Mouse (Mus musculus) gastrocnemius, postnatal 14 days (tissue): ENCODE measurements around the gene Zfp281. TPM values are rescaled to one million over a fixed set of nuclear protein-coding genes. Genes with fewer than 3 reads are reported as not detected.
A peak's percentile ranks its signal among the peaks of the same experiment; 100 is the strongest.

Experiments
- DNase-seq: peaks from one replicate; pipeline ENCODE4 v3.0.0; 2021; ENCODE audit warnings: mixed read lengths
- intact Hi-C: fragments of 180-260 bp; cut with DNase I; formaldehyde crosslinking; loops from one replicate; pipeline ENCODE4 v1.15.1; 2025; ENCODE audit warnings: low total_unique reads
- long read RNA-seq, 2 experiments: library from polyadenylated mRNA; stranded (forward); transcript quantifications; one replicate each; pipeline ENCODE4 v2.0.0; 2021
- total RNA-seq, 2 experiments: library from RNA; stranded (reverse); gene quantifications; 2 replicates each; pipeline ENCODE4 v1.2.3; 2021

The Zfp281 gene
- total RNA-seq: 1 to 10 TPM; 7.7 to 7.9 TPM
- long read RNA-seq, experiment 1, full-length matches to known transcripts: 8 of 10 reads
- long read RNA-seq, experiment 1, partial matches to known transcripts: 0 of 10 reads
- long read RNA-seq, experiment 1, other reads (novel, unspliced or antisense): 2 of 10 reads
- long read RNA-seq, experiment 2, full-length matches to known transcripts: 12 of 12 reads
- long read RNA-seq, experiment 2, partial matches to known transcripts: 0 of 12 reads
- long read RNA-seq, experiment 2, other reads (novel, unspliced or antisense): 0 of 12 reads

- peak; percentile 98 for DNase-seq
- intact Hi-C loops: no loop called here
These were observed at the start of gene Zfp281 for GRCm38 (mm10) chr1:136624146-136625018. TSS of gene Zfp281 (plus strand) at chr1:136624901.

GRCm38 (mm10) chr1:136577890-136578663 is 46.6 kb upstream of the Zfp281 start:
- no peak for DNase-seq
- intact Hi-C loops: no loop called here

DNA sequence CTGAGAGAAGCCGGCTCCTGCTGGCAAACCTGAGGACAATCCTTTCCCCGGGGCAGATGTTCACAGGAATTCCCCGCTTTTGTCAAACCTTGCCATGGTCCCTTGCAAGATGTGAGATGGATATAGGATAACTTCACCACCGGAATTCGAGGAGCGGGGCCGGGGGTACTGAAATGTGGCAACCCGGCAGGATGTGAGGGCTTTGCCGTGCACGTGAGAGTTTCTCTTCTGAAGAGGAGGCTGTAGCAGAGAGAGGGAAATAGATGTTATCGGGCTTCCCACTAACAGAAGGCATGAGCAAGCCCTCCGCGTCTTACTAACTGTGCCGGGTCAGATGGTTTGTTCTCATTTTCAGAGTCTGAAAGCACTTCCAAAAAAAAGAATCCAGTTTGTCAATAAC is 45.3 kb upstream of the Zfp281 start:
- DNase-seq: no peak
- intact Hi-C loops: no loop called here

GRCm38 (mm10) chr1:136580266-136580665 is 44.4 kb upstream of the Zfp281 start:
- intact Hi-C loops: no loop called here
- DNase-seq: no peak

GRCm38 (mm10) chr1:136581841-136582240 is 42.9 kb upstream of the Zfp281 start:
- no peak for DNase-seq
- intact Hi-C loops: no loop called here

- intact Hi-C loops: no loop called here
- no peak for DNase-seq
These were observed 36.8 kb upstream of the Zfp281 start for GRCm38 (mm10) chr1:136587761-136588405.

GRCm38 (mm10) chr1:136588908-136589307 is 35.8 kb upstream of the Zfp281 start:
- DNase-seq: no peak
- intact Hi-C loops: no loop called here

GRCm38 (mm10) chr1:136592741-136593140 is 32.0 kb upstream of the Zfp281 start:
- no peak for DNase-seq
- intact Hi-C loops: no loop called here

DNA sequence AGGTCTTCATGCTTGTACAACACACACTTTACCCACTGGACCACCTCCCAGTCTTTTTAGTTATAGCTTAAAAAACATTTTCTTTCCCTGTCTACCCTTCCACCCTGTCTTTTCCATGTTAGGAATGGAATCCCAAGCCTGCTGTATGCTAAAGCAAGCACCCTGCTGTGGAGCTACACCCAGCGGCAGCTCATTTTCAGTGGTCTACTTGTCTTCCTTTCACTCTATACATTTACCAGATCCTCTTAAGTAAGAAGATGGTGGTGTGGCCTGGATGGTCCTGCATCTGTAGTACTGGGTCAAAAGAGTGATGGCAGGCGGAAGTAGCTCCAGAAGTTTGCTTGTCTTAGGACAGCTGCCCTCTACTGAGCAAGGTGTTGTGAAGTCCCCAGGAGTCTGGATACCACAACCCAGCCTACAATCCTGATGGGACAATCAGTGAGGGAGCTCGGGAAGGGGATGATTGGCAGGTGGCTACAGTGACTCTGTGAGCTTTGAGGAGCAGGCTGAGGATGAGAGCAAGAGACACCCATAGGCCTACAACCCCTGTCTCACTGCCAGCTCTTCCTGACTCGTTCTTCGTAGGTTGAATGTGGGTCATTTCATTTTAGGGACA is 30.4 kb upstream of the Zfp281 start:
- intact Hi-C loops: no loop called here
- DNase-seq: no peak

DNA sequence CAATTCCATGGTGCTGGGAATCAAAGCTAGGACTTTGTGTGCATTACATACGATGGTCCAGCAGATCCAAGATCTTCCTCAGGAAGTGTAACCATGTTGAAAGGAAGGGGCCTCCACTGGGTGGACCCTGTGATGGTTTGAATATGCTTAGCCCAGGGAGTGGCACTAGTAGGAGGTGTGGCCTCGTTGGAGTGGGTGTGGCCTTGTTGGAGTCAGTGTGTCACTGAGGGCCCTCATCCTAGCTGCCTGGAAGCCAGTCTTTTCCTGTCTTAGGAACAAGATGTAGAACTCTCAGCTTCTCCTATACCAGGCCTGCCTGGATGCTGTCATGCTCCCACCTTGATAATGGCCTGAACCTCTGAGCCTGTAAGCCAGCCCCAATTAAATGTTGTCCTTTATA is 27.9 kb upstream of the Zfp281 start:
- no peak for DNase-seq
- intact Hi-C loops: no loop called here

DNA sequence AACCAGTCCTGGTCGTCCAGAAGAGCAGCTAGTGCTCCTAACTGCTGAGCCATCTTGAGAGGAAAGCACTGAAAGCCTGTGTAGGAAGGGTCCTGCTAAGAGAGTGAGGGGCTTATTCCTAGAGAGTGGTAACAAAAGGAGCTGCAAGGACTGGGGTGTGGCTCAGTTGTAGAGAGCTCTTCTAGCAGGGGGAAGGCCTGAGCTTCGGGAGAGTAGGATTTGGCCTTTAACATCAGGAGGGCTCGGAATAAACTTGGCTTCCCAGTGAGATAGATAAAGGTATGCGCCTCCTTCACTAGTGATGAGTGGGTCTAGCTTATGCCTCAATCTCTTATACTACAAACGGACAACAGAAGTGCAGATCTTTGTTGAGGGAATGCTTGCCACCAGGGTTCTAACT is 26.4 kb upstream of the Zfp281 start:
- intact Hi-C loops: no loop called here
- no peak for DNase-seq

DNA sequence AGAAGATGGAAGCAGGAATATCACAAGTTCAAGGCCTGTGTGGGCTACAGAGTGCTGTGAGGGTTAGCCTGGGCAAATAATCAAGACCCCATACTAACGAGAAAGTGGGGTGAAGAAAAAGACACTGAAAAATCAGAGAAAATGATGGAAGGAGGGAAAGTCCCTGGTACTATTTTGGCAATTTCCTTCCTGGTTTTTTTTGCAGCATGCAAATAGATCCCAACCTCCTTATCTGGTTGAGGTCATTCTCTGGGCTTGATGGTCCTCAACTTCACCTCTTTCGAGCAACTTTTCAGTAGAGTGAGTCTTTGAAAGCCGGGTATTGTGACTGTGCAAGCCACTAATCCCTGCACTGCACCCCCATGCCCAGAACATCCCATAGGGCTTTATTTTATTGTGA is 24.6 kb upstream of the Zfp281 start:
- intact Hi-C loops: no loop called here
- DNase-seq: no peak

- DNase-seq: no peak
- intact Hi-C loops: no loop called here
These were observed 23.9 kb upstream of the Zfp281 start for GRCm38 (mm10) chr1:136600647-136601345.

- DNase-seq: no peak
- intact Hi-C loops: no loop called here
These were observed 23.3 kb upstream of the Zfp281 start for GRCm38 (mm10) chr1:136601346-136601888.

- no peak for DNase-seq
- intact Hi-C loops: no loop called here
These were observed 22.4 kb upstream of the Zfp281 start for GRCm38 (mm10) chr1:136602303-136602702.

DNA sequence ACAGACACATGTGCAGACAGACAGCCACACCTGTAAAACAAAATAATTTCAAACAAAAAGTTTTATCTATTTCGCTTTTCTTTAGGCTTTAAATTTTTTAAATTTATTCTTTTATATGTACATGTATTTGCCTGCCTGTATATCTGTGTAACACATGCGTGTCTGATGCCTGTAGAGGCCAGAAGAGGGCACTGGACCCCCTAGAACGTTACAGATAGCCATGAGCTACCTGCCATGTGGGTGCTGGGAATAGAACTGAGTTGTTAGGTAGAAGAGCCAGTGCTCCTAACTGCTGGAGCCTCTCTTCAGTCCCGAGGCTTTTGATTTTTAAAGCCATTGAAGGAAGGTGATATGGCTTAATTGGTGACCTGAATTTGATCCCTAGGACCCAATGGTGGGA is 20.5 kb upstream of the Zfp281 start:
- DNase-seq: no peak
- intact Hi-C loops: no loop called here

DNA sequence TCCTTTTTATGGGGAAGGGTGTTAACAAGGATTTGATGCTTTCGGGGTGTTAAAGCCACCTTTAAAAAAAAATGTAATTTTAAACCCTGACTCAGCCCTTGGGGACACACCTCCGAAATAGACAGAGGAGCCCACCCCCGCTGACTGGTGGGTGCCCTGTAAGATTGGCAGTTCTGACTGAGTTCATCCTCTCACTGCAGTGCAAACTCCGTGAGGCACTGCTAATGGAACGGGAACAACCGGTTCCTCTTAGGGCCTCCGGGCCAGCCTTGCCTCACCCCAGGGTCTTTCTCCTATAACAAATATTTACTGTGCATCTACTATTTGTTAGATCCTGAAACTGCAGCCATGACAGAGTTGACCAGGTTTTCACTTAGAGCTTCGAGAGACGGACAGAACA is 18.9 kb upstream of the Zfp281 start:
- DNase-seq: no peak
- intact Hi-C loops: no loop called here

- DNase-seq: no peak
These were observed 18.4 kb upstream of the Zfp281 start for GRCm38 (mm10) chr1:136606278-136606677.

More at GRCm38 (mm10) chr1:136606278-136606677, 18.4 kb upstream of the Zfp281 start:
- intact Hi-C loops: no loop called here
